Mouse (Mus musculus) ES-E14 (cell line): ENCODE data around the gene Psma6.

ENCODE experiments used
- CHD2 ChIP-seq: IDR thresholded peaks from 2 replicates; pipeline ENCODE4 v1.6.1; 2014; ENCODE audit warnings: mild to moderate bottlenecking, low read depth, low read length, inconsistent platforms
- HCFC1 ChIP-seq: IDR thresholded peaks from 2 replicates; pipeline ENCODE4 v1.6.1; 2012; ENCODE audit warnings: low read length, inconsistent platforms, borderline replicate concordance; ENCODE audit not compliant: insufficient read depth
- ZC3H11A ChIP-seq: IDR thresholded peaks from 2 replicates; pipeline ENCODE4 v1.6.1; 2012; ENCODE audit warnings: low read depth, mild to moderate bottlenecking, inconsistent platforms, low read length, borderline replicate concordance
- ZNF384 ChIP-seq: IDR thresholded peaks from 2 replicates; pipeline ENCODE4 v1.6.1; 2012; ENCODE audit warnings: low read depth, low read length, inconsistent platforms

- TF ChIP-seq ZNF384 (no peak), ZC3H11A (no peak), HCFC1 (no peak), CHD2 (no peak)
Observed at GRCm38 (mm10) chr12:55422057-55422456, 38.0 kb downstream of the Psma6 start.
